Mouse (Mus musculus) neutrophil, adult 5-6 weeks (primary cell): ENCODE data around the gene Uqcrh. TPM values are rescaled to one million over a fixed set of nuclear protein-coding genes. Genes with fewer than 3 reads are reported as not detected.

Experiments used
- ATAC-seq: fragments of 151-379, 151-347 bp; 2 replicates; pipeline ENCODE4 v1.8.0; 2017; ENCODE audit warnings: mild to moderate bottlenecking, moderate TSS enrichment; ENCODE audit not compliant: insufficient number of reproducible peaks, poor library complexity, low FRiP score, severe bottlenecking; ENCODE audit errors: extremely low read depth
- total RNA-seq: library from RNA; stranded (forward); fragments of 200-1000 nt; gene quantifications from 2 replicates; pipeline ENCODE4 v1.2.3, GENCODE M21; 2017

Uqcrh gene
- total RNA-seq, result 251 and 277 TPM in 2 replicates

DNA sequence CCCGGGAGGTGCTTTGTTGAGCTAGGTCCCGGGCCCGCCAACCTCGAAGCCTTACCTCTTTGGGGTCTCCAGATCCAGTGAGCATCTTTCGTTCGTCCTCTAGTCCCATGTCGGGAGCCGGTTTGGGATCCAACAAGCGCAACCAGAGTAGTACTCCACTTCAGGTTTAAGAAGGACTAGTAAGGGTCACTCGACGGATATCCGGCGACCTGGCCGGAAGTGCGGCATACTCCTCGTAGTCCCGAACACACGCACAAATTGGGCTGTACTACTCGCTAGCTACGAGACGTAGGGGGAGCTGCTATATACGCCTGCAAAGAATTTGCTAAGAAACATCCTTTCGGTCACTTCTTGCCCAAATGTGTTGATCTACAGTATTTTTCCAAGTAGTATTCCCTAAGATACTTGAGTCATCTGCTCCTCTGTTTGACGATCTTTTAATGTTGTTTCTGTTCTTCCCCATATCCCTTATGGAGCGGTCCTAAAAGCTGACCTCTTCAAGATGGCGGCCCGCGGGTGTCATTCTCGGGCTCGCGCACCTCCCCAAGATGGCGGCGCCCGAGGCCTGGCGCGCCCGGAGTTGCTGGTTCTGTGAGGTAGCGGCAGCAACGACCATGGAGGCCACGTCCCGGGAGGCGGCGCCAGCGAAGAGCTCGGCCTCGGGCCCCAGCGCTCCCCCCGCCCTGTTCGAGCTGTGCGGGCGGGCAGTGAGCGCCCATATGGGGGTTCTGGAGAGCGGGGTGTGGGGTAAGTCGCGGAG is at the start of gene Uqcrh, which contains the start of gene Lrrc41:
Gene Uqcrh (minus strand): TSS at position 211 of the 760 bp plus-strand sequence.
Gene Lrrc41 (plus strand): TSS at position 409 of the 760 bp plus-strand sequence.
- ATAC-seq, result peak; percentile 86

DNA sequence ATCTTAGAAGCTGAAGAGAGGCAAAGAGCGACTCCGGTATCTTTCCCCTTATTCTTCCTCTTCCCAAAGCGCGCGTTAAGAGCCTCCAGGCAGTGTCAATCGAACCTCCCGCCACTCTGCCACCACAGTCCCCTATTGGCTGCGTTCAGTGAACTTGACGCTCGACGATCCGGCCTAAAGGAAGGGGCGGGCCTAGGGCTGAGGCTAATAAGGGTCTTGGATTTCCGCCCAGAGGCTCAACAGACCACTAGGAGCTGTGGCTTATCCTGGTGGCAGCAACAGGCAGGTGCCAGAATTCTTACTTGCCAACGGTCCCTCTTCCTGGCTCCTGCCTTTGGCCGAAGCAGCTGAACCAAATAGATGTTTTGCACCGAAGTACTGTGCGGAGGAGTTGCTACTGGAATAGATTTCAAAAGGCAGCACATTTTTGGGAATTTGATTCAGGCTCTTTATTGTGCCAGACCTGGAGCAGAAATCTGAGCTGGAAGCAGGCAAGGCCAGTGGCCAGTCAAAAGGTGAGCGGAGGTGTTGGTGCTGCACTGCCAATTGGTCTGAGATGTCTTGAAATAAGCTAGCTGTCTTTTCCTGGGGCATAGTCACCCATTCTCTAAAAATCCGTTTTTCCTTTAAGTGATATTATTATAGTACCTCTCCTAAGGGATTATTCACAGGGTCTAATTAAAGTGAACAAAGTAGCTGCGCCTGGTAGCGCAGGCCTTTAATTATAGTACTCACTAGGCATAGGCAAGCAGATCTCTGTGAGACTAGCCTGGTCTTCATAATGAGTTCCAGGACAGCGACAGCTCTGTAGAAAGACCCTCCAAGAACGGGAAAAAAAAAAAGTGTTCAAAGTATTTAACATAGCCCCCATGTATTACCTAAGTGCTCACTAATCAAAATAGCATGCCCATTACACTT is 49.0 kb upstream of the Uqcrh start, which contains the start of the genes Rad54l and Pomgnt1:
Gene Rad54l (minus strand): TSS at position 89 of the 918 bp plus-strand sequence.
Gene Pomgnt1 (plus strand): TSS at position 239 of the 918 bp plus-strand sequence.
- peak; percentile 95 for ATAC-seq

DNA sequence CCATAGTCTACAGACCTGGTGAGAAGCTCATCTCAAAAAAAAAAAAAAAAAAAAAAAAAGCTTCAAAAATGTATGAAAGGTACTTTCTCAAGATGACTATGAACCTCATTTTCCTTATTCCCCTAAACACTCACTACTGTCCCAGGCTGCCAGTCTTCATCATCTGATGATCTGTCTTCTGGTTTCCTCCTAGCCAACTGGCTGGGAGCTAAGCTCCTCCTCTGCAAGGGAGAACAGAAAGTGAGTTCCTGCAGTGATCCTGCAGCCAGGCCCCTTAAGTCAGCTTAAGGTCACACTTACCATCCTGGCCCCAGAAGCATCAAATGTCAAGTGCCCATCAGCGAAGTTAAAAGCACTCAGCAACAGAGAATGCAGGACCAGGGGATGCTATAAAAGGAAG is 47.9 kb upstream of the Uqcrh start:
- ATAC-seq, result no peak

DNA sequence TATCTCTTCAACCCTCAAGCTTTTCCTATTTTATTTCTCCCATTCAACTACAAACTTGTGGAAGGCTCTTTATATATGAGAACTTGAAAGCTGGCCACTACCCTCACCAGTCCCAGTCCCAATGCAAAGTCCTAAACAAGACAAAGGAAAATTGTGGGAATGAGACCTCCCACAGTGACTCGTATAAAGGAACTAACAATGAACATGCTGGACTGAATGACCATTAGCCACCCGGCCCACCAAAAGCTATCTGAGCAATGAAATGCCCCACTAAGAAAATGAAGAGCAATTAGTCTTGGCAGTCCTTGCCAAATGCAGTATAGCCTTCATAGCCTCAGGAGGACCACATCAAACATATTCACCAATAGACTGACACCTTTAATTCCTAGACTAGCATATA is 36.6 kb upstream of the Uqcrh start:
- no peak for ATAC-seq

DNA sequence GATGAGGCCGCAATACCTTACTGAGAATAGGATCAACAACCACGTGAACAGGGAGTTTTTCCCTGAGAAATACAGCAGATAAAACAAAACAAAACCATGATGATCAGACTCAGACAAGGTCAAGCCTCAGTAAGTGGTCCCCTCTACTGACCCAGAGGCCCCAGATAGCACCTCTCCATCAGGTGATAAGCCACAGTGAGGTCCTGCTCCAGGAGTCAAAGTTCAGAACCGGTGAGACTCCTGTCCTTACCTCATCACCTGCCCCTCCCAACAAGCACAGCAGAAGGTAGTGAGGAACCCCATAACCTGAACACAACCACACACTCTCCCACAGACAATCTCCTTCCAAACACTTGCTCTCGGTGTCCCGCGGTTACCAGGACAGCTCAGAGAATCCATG is 35.8 kb upstream of the Uqcrh start:
- no peak for ATAC-seq

DNA sequence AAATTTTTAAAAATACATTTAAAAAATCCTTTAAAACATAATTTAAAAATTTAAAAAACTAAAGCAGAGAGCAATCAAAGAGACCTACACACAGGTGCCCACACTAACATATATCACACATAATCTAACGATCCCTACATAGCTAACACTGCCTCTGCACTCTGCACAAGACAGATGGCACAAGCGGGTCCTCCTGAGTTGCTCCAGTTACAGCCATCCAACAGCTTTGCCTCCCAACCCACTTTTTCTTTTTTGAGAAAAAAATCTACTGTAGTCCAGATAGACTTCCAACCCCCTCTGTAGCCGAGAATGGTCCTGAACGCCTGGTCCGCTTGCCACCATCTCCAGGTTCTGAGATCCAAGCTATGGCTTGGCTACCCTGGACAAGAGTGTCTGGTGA is 30.4 kb upstream of the Uqcrh start:
- no peak for ATAC-seq

DNA sequence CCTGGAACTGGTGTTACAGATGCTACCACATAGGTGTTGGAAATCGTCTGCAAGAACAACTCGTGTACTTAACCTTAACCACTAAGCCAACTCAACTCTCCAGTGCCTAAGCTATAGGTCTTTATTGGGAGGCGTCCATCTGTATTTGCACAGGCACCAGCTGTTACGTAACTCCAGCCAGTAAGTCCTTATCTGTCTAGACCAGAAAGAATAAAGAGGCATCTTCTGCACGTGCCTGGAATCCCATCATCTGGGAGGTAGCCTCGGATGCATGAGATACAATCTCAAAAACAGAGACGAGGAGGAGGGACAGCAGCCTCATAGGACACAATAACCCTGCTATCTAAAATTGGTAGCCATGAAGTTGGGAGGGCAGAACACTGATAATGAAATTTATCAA is 26.1 kb upstream of the Uqcrh start:
- no peak for ATAC-seq

DNA sequence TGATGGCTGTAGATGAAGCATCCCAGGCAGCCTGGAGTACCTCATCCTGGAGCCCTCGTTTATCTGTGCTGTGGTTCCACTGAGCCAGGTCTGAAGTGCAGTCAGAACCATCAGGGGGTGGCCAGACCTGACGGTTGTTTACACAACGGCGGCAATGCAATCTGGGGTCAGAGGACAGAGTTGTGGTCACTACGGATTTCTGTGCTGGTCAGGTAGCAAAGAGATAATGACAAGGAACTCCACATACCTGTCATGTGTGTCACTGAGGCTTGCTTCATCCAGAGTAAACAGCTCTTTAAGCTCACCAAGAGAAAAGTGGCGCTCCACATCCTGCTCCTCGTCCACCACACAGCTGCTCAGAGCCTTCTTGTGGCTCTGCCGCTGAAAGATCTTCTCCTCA is 22.3 kb upstream of the Uqcrh start:
- no peak for ATAC-seq

DNA sequence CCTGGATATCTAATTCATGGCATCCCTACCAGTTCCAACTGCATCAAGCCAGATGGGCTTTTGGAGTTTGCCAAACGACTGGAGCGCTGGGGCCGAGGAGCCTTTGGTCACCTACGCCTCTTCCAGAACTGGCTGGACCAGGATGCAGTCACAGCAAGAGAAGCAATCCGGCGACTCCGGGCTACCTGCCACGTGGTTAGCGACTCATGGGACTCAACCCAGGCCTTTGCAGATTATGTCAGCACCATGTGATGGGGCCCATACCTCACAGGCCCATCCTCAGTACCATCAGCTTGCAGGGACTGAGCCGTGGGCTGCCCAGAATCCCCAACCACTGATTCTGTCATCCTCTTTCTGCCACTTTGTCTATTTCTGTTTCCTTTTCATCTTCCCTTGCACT is 21.4 kb upstream of the Uqcrh start:
- no peak for ATAC-seq

DNA sequence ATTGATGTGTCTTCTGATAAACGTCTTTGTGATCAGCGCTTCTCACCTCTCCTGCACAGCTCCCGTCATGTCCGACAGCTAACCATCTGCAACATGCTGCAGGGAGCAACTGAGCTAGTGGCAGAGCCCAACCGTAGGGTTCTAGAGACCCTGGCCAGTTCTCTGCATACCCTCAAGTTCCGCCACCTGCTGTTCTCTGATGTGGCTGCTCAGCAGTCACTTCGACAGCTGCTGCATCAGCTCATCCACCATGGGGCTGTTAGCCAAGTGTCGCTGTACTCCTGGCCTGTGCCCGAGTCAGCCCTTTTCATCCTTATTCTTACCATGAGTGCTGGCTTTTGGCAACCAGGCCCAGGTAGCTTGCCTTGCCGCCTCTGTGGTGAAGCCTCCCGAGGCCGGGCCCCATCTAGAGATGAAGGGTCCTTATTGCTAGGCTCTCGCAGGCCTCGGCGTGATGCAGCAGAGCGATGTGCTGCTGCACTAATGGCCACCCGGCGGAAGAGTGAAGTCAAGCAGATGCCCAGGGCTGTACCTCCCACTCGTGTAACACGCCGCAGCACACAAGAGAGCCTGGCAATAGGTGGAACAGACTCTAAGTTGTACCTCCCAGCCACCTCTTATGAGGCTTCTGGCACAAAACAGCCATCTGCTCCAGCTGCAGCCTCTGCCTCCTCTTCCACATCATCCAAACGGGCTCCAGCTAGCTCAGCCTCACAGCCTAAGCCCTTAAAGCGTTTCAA is 13.8 kb upstream of the Uqcrh start:
- no peak for ATAC-seq

DNA sequence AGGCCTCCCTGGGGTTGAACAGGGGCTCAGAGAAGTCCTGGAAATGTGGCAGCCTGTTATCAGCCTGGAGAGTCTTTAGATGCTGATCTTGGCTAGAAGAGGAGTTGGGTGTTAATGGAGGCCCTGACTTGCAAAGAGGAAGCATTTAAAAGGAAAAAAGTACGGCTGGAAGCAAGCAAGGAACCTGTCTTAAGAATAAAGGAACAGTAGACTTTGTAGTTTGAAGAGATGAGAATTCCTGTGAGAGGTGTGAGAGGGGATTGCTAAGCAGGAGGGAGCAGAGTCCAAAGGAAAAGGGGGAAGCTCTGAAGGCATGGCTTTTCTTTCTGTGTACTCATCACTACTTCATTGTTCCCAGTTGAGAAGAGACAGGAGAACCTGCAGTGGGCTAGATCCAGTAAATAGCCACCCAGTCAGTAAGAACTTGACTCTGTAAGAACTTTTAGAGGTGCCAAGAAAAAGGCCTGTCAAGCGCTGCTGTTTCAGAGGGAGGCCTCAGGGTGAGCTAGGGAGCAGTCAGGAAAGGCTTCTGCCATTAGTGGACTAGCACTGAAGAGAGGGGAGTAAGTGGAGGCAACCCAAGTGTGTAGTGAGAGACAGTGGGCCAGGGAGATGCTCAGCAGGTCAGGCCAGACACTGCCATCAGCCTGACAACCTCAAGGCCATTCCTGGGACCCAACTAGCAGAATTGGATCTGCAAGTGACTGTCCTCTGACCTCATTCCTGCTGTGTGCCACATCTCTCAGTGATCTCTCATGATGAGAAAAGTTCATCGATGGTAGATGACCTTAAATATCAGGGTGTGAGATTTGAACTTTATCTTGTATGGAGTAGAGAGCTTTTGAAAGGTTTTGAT is 2.6 kb upstream of the Uqcrh start:
- ATAC-seq, result no peak

DNA sequence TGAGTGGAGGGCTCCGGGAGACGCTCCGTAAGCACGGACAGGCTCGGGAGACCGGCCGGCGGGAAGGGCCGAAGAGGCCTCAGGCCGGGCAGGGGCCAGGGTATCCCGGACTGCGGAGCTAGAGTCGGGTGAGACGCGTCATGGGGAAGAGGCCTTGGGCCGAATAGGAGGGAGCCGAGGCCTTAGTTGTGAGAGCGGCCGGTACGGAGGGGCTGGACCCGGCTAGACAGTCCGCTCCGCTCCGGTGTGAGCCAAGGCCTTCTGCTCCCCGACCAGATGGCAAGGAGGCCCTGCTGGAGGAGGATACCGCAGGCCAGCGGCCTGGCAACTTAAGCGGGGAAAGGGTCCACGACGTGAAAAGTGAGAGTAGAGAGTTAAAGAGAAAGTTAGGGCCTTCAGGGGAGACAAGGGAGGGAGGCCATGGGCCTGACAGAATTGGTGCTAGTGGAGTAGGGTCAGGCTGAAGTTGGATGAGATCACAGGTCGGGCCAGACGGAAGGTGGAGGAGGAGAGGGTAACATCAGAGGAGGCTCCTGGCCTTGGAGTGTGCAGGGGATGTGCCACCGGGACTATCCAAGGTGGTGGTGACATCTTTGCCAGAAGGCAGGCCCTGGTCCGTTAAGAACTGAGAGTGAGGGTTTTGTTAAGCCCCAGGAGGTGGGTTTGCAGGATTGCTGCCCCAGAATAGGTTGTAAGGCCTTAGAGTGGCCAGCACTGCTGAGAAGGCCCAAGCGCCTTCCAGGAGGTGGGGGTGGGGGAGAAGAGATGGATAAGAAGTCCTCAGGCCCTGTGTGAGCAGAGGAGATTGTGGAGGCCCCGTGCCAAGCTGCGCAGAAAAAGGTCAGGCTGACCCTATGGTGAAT is 1.7 kb upstream of the Uqcrh start:
- no peak for ATAC-seq

DNA sequence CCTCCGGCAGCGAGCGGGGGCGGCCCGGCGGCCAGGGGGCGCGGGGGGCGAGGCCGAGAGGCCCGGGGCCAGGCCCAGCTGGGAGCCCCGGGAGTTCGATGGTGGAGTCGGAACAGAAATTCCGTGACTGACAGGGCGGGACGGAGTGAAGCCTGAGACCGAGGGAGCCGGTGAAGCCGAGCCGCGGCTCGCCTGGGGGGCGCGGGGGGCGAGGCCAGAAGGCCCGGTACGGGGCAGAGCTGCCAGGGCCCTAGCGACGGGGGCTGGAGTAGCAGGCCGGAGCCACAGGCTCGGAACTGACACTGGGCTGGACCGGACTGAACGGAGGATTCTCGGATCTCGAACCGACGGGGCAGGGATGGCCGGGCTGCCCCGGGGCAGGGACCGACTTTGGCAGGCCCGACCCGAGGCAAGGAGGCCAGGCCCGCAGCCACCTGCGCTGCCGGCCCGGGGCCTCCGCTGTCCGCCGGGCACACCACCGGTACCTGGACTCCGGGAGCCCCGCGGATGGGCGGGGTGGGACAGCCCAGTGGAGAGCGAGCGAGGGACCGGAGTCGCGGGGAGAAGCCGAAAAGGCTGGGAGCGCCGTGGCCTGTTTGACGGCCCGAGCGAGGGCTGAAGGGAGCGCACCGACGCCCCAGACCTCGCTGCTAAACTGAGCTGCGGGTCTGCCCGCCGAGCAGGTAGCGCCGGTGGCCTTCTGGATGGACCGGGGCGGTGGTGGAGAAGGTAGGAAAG is 929 bp upstream of the Uqcrh start:
- peak; percentile 43 for ATAC-seq

DNA sequence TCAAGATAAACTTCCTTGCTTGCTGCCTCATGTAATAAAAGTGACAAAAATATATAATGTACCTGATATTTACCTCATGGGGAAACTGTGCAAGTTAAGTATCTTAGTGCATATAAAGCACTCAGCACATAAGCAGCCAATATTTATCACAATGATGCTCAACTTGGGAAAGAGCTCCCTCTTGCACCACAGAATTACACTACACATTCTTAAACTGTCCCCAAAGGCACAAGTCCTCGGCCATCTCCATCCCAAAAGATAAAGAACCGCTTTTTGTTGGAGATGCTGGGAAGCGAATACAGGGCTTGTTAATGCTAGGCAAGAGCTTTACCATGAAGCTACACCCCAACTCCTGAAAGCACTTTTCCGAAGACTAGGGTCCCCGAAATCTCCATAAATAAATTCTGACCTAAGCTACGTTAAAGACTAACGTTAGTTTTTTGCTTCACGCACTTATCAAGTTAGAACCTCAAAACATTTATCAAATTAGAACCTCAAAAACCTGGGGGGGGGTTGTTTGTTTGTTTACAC is 661 bp downstream of the Uqcrh start:
- no peak for ATAC-seq

DNA sequence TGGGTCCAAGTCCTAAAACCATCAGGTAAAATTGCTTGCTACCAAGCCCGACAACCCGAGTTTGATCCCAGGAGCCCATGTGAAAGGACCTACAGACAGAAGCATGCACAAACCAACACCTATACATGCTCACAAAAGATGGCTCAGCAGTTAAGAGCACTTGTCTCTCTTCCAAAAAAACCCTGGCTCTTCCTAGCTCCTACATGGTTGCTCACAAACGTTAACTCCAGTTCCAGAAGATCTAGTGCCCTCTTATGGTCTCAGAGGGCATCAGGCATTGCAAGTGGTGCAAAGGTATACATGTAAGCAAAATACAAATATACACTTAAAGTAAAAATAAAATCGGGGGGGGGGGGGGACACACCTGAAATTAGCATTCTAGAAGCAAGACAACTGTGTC is 1.7 kb downstream of the Uqcrh start:
- ATAC-seq, result no peak

DNA sequence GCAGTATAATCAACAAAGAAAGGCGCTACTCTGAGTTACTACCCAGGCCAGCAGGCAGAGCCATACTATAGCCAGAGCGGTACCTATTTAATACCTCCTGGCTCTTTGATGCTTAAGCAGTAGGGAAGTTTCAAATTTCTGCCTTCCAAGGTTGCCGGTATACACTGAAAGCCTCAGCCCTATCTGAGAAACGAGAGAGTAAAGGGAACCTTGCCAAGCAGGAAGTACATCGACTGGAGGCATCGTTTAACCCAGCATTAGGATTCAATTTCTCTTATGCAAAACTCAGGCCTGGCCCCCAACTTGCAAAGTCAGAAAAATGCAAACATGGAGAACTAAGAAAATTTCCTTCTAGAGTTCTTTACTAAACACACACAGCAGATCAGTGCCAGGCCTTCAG is 4.8 kb downstream of the Uqcrh start:
- no peak for ATAC-seq

DNA sequence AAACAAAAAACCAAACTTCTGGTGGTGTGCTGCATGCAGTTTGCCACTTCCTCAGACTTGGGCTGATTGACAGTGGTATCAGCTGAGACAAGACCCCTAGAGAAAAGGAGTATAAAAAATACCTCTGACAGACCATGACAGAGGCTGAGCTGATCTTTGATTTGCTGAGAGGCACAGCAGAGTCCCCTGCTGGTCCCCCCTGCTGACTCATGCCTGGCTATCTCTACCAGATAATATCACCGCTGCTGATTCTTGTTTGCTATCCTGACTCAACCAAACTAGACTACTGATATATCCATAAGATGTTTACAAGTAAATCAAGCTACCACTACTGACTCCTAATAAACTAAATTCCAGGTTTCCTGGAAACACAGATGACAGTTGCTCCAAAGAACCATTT is 11.0 kb downstream of the Uqcrh start:
- no peak for ATAC-seq
